Mouse (Mus musculus) lung, postnatal 25 days (tissue): Measurements from ENCODE around the gene Ift22.
"Not testable (repeated sequence)": the region's sequence is repeated elsewhere in the genome, so short reads cannot be mapped to it uniquely, and the experiment has no call there.

Source experiments
- DNase-seq: peaks from one replicate; pipeline ENCODE4 v3.0.0; 2022; ENCODE audit warnings: low spot score

Gene Ift22

DNA sequence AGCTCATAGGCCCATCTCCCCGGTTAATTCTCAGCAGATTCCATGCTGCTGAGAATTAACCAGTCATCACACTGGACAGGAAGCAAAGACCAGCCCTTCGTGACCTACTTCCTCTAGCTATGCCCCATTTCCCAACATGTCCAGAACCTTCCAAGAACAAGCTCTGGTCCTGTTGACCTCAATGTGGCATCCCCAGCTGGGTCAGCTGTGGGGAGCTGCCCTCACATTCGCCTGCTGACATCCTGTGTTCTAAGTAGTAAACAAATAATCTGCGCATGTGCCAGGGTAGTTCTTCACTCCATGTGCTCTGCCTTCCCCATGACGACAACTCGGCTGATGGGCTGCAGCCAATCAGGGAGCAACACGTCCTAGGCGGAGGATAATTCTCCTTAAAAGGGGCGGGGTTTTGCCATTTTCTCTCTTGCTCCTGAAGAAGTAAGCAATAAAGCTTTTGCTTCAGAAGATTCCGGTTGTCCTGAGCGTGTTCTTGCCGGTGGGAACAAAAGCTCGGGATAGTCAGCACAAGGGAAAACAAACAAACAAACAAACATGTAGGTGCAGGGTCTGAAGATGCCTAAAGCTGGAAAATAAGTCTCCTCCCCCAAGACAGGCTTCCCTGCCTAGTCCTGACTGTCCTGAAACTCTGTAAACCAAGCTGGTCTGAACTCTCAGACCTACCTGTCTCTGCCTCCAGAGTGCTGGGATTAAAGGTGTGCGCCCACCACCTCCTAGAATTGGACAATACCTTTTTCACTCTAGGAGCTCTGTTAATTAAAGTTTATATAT, 41.8 kb downstream of the Ift22 start:
- not testable (repeated sequence) for DNase-seq

DNA sequence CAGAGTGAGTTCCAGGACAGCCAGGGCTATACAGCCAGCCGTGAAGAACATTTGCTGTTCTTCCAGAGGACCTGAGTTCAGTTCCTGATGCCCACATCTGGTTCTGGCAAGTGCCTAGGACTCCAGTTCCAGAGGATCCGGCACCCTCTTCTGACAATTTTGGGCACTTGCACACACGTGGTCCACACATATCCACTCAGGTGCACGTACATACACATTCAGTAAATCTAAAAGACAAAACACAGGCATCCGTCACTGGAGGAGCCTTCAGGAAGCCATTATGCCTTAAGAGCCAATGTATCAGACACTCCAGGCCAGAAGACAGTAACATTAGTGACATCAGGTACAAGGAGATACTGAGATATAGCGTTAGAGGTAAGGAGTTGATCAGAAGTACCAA, 42.6 kb downstream of the Ift22 start:
- DNase-seq: no peak

DNA sequence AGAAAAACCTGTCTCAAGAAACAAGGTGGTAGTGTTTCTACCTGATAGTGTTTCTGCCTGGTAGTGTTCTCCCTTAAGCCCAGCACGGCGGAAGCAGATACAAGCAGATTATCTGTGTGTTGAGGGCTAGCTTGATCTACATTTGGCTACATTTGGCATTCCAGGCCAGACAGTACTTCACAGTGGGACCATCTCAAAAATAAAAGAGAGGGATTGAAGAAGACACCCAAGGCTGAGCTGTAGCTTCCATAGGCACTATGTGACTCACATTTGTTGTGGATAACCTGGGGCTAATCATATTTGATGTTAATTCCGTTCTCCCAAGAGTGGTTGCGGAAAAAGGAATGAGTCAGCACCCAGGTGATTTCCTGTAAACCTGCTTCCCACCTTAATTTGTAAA, 44.2 kb downstream of the Ift22 start:
- DNase-seq: no peak

DNA sequence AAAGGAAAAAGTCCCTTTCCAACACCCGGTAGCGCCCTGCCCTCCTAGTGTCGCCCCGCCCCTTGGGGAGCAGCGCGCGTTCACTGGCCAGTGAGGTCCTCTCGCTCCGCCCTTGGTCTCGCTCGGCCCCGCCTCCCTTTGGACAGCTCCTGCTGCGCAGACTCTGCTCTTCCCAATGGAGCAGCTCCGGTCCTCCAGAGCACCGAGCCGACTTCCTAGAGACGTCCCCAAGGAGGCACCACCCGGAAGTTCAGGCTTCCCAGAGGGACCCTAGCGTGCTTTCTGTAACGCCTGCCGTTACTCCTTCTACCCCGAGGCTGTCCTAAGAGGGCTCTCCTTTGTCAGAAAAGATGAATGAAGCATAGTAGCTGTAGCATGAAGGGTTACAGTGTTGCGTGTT, 45.1 kb downstream of the Ift22 start, which contains the start of gene Fis1:
Fis1 (plus strand) TSS at position 261 of the 400 bp plus-strand sequence.
- DNase-seq: peak; percentile 97

DNA sequence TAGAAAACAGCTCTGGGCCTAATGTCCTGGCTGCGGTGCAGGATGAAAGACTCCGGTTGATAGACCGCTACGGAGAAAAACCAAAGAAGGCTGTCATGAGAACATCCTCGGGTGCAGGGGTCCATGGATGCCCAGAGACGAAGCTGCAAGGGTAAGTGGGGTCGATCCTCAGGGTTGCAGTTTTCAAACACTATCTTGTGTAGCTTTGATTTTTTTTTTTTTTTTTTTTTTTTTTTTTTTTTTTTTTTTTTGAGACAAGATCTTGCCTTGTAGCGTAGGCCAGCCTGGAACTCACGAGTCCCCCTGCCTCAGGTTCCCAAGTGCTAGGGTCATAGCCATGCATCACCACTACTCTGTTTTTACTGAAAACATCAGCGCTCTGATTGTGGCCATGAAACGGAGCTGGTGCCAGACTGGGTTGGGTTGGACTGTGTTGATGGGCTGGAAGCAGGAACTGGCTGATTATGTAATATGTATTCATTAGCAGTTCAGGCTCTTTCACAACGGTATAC, 45.5 kb downstream of the Ift22 start:
- DNase-seq: peak; percentile 72

DNA sequence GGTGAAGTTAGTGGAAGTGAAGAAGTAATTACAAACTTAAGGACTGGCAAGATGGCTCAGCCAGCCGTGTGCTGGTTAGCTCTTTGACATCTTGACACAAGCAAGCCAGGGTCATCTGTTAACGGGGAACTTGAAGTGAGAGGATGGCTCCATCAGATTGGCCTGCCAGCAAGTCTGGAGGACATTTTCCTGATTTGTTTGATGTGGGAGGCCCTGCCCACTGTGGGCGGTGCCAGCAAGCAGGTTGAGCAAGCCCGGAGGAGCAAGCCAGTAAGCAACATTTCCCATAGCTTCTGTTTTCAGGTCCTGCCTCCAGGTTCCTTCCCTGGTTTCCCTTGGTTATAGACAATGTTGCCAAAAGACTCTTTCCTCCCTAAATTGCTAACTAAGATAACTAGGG, 47.7 kb downstream of the Ift22 start:
- no peak for DNase-seq

DNA sequence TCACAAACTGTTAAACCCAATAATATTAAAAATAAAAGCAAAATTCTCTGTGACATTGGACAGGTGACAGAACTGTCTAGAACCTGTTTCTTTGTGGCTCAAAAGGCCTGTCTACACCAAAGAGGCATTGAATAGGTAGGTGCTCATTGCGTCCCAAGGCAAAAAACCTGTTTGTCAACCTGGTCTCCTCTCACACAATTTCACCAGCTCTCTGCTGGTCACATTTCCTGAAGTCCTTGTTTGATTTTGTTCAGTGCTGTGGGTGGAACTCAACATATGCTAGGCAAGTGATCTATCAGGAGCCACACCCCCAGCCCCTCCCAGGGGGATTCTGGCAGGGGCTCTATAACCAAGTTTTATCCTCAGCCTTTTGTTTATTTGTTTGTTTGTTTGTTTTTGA, 49.3 kb downstream of the Ift22 start:
- DNase-seq: peak; percentile 31

DNA sequence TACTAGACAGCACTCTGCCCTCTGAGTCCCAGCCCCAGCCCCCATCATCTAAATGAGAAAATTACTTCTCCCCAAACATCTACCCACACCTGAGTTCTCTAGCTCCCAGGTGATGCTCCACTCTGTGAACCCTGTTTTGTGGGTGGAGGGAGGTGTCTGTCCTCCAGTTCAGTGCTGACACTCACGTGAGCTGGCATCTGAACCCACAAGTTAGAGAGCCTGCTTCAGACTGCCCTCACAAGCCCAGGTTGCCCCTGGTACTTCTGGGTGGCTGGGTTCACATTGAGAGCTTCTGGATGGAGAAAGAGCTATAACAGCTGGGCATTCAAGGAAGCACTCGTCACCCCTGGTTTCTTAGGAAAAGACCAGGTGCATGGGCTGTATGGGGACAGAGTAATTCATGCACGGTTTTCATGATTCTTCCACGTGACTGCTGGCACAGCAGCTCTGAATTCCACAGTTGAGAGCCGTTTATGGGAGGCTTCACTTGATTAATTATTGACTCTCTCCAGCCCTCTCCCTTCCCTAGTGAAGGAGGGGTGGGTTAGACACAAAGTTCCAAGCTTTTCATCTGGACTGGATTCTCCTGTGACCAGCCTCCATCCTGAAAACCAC, 51.1 kb downstream of the Ift22 start:
- peak; percentile 52 for DNase-seq

DNA sequence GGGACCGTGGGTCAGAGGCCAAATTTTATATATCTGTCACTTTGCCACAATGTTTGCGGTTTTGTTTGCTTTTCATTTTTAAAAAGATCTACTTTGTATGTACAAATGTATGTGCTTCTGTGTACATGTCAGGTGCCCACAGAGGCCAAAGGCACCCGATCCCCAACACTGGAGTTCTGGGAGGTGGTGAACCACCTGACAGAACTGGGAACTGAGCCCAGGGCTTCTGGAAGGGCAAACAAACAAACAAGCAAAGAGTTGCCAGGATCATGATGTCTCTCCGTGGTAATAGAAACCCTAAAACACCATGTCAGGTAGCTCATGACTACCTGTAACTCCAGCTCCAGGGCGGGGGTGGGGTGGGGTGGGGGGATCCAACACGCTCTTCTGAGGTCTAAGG, 52.1 kb downstream of the Ift22 start:
- no peak for DNase-seq

DNA sequence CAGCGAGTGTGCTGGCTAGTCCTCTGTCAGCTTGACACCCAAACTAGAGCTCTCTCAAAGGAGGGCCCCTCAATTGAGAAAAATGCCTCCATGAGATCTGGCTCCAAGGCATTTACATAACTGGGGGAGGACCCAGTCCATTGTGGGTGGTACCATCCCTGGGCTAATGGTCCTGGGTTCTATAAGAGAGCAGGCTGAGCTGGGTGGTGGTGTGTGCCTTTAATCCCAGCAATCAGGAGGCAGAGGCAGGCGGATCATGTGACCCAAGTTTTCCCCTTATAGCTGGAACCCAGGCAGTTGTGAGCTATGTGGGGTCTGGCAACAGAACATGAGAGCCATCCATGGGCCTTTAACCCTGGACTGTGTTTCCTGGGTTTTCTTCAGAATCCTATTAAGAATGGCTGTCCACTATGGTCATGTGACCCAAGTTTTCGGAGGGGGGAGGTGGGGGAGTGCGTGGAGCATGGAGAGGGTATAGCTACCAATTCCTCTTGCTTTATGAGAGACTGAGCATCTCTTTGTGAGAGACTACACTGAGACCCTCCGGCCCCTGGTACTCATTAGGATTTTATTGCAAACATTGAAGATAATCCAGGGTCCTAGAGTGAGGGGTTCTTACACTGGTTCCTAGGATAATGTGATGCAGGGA, 53.5 kb downstream of the Ift22 start:
- no peak for DNase-seq

DNA sequence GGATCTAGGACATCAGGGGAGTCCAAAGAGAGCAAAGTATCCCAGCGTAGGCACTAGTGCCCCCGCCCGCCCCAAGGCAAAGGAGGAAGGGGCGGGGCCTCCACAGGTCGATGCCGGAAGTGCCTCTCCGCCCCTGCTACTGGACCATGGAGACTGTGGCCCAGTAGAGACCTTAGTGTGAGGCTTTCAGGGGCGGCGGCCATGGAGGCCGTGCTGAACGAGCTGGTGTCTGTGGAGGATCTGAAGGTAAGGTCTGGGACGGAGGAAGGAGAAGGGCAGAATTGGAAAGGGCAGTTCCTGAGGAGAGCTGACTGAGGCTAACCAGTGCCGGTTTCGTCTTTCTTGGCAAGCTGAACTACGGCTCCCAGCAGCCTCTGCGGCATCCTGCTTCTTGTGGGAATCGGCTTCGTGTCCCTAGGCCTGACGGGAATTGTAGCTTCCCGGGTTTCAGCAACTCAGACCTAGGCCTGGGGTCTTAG, 54.1 kb downstream of the Ift22 start:
- peak; percentile 93 for DNase-seq

DNA sequence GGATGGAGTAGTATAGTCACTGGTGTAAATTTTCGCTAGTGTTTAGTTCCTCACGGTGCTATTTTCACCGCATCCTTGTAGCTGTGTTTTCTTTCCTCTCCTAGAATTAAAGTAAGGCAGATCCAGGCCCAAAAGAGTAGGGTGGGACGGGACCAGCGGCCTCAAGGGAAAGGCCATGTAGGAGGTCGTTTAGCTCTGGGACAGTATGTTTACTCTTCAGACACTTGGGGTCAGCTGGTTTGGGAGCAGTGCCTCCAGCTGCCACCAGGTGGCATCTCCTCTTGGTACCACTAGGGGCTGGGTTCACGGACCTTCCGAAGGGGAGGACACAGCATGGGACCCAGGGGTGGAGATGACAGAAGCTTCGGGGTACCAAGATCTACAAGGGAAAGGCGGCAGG, 54.6 kb downstream of the Ift22 start:
- peak; percentile 89 for DNase-seq

DNA sequence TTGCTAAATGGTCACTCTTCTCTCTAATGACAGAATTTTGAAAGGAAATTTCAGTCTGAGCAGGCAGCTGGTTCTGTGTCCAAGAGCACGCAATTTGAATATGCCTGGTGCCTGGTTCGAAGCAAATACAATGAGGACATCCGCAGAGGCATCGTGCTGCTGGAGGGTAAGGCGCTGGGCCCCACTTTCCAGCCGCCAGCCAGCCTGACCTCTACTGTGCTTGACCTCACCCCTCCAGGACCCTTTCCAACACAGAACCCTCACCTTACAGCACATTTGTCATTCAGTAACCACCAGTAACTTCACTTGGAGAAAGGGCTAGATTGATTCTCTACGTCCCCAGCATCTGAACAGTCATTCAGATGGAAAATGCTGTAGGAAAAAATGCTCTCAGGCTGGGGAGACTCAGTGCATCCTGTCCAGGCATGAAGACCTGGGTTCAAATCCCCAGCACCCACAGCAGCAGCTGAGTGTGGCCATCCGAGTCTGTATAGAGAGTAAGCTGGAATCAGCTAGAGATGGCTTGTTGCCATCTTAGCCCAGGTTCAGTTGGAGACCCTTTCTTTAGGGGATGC, 55.1 kb downstream of the Ift22 start:
- DNase-seq: no peak
